Mouse (Mus musculus): ENCODE measurements at regions not wholly inside any gene's neighbourhood (a gene's known extent, or its start where the extent isn't known, plus 50 kb on each side); places are given as distances from the start of the nearest gene placed in this dataset.

- no peak for TF ChIP-seq POLR2A (IDR thresholded peaks at IDR 0.05; ENCODE audit: control insufficient read depth, extremely low read depth, insufficient read depth, low read length, poor library complexity)
- TF ChIP-seq CTCF (IDR thresholded peaks at IDR 0.05; ENCODE audit: borderline replicate concordance, control insufficient read depth, extremely low read depth, insufficient read depth, low read length, poor library complexity) = 0 out of 2 replicates have a peak, but pooled peaks have one; percentile 44
Measured at GRCm38 (mm10) chr3:105151475-105152157, 85.0 kb downstream of the 4930564D02Rik start.

Measured in thymus, adult 2 months (tissue).